Mouse (Mus musculus): ENCODE results near the gene Sncg. TPM values are rescaled to one million over a fixed set of nuclear protein-coding genes. Genes with fewer than 3 reads are reported as not detected.
"Not testable (repeated sequence)": the region's sequence is repeated elsewhere in the genome, so short reads cannot be mapped to it uniquely, and the experiment has no call there.

Sncg gene
- total RNA-seq (2017), result not detected in 2 replicates

- no peak for ATAC-seq (ENCODE audit: extremely low read depth, insufficient number of reproducible peaks, low FRiP score, poor library complexity, severe bottlenecking)
These were observed at the start of gene Sncg for GRCm38 (mm10) chr14:34374577-34374976. Gene Sncg (minus strand): TSS chr14:34374789.

GRCm38 (mm10) chr14:34421078-34421477 is 46.5 kb upstream of the Sncg start:
- no peak for ATAC-seq (ENCODE audit: extremely low read depth, insufficient number of reproducible peaks, low FRiP score, poor library complexity, severe bottlenecking)

- ATAC-seq (ENCODE audit: extremely low read depth, insufficient number of reproducible peaks, low FRiP score, poor library complexity, severe bottlenecking), result no peak
These were observed 42.9 kb upstream of the Sncg start for GRCm38 (mm10) chr14:34417501-34417900.

GRCm38 (mm10) chr14:34416946-34417345 is 42.4 kb upstream of the Sncg start:
- ATAC-seq (ENCODE audit: extremely low read depth, insufficient number of reproducible peaks, low FRiP score, poor library complexity, severe bottlenecking), result not testable (repeated sequence)

- ATAC-seq (ENCODE audit: extremely low read depth, insufficient number of reproducible peaks, low FRiP score, poor library complexity, severe bottlenecking), result no peak
These were observed 37.7 kb upstream of the Sncg start for GRCm38 (mm10) chr14:34412164-34412896.

- ATAC-seq (ENCODE audit: extremely low read depth, insufficient number of reproducible peaks, low FRiP score, poor library complexity, severe bottlenecking), result no peak
These were observed 36.1 kb upstream of the Sncg start for GRCm38 (mm10) chr14:34410716-34411115.

- no peak for ATAC-seq (ENCODE audit: extremely low read depth, insufficient number of reproducible peaks, low FRiP score, poor library complexity, severe bottlenecking)
These were observed 28.8 kb upstream of the Sncg start for GRCm38 (mm10) chr14:34403424-34403823.

- ATAC-seq (ENCODE audit: extremely low read depth, insufficient number of reproducible peaks, low FRiP score, poor library complexity, severe bottlenecking), result no peak
These were observed 28.3 kb upstream of the Sncg start for GRCm38 (mm10) chr14:34402871-34403270.

- peak; percentile 83 for ATAC-seq (ENCODE audit: extremely low read depth, insufficient number of reproducible peaks, low FRiP score, poor library complexity, severe bottlenecking)
These were observed 26.5 kb upstream of the Sncg start for GRCm38 (mm10) chr14:34401135-34401534.

- no peak for ATAC-seq (ENCODE audit: extremely low read depth, insufficient number of reproducible peaks, low FRiP score, poor library complexity, severe bottlenecking)
These were observed 25.4 kb upstream of the Sncg start for GRCm38 (mm10) chr14:34400021-34400420.

- no peak for ATAC-seq (ENCODE audit: extremely low read depth, insufficient number of reproducible peaks, low FRiP score, poor library complexity, severe bottlenecking)
These were observed 24.7 kb upstream of the Sncg start for GRCm38 (mm10) chr14:34399301-34399700.

GRCm38 (mm10) chr14:34398901-34399300 is 24.3 kb upstream of the Sncg start:
- no peak for ATAC-seq (ENCODE audit: extremely low read depth, insufficient number of reproducible peaks, low FRiP score, poor library complexity, severe bottlenecking)

GRCm38 (mm10) chr14:34397871-34398270 is 23.3 kb upstream of the Sncg start:
- ATAC-seq (ENCODE audit: extremely low read depth, insufficient number of reproducible peaks, low FRiP score, poor library complexity, severe bottlenecking), result no peak

- ATAC-seq (ENCODE audit: extremely low read depth, insufficient number of reproducible peaks, low FRiP score, poor library complexity, severe bottlenecking), result no peak
These were observed 18.7 kb upstream of the Sncg start for GRCm38 (mm10) chr14:34393295-34393694.

- no peak for ATAC-seq (ENCODE audit: extremely low read depth, insufficient number of reproducible peaks, low FRiP score, poor library complexity, severe bottlenecking)
These were observed 8.5 kb upstream of the Sncg start for GRCm38 (mm10) chr14:34382921-34383704.

- no peak for ATAC-seq (ENCODE audit: extremely low read depth, insufficient number of reproducible peaks, low FRiP score, poor library complexity, severe bottlenecking)
These were observed 4.2 kb upstream of the Sncg start for GRCm38 (mm10) chr14:34378560-34379331.

- ATAC-seq (ENCODE audit: extremely low read depth, insufficient number of reproducible peaks, low FRiP score, poor library complexity, severe bottlenecking), result no peak
These were observed 2.5 kb upstream of the Sncg start for GRCm38 (mm10) chr14:34377121-34377520.

GRCm38 (mm10) chr14:34375941-34376340 is 1.4 kb upstream of the Sncg start:
- ATAC-seq (ENCODE audit: extremely low read depth, insufficient number of reproducible peaks, low FRiP score, poor library complexity, severe bottlenecking), result no peak

- no peak for ATAC-seq (ENCODE audit: extremely low read depth, insufficient number of reproducible peaks, low FRiP score, poor library complexity, severe bottlenecking)
These were observed 871 bp upstream of the Sncg start, which contains the start of gene Mmrn2 for GRCm38 (mm10) chr14:34375415-34375904. Gene Mmrn2 (plus strand): TSS chr14:34375465.

All from neutrophil, adult 5-6 weeks (primary cell).